Mouse (Mus musculus): ENCODE data around the gene Rpl27. TPM values are rescaled to one million over a fixed set of nuclear protein-coding genes. Genes with fewer than 3 reads are reported as not detected.
A peak's percentile ranks its signal among the peaks of the same experiment; 100 is the strongest.
"Not testable (repeated sequence)": the region's sequence is repeated elsewhere in the genome, so short reads cannot be mapped to it uniquely, and the experiment has no call there.

Gene Rpl27
- polyA plus RNA-seq, 1 experiment, result 161 TPM

DNA sequence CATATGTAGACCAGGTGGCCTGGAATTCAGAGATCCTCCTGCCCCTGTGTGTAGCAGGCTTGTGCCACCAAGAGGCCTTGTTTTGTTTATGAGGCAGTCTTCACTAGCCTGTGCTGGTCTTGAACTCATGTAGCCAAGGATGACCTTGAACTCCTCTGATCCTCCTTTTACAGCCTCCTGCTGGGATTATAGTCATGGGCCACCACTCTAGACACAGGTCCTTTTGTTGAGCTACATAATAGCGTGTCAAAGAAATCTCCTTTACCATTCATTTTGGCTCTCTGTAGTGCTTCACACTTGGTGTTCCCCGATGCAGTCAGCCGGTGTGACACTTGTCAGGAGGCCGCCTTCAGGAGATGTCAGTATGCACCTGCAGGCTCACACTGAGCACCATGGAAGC, 5.2 kb upstream of the Rpl27 start:
- peaks cover 2% of the 10 kb centered on the region for H3K36me3 ChIP-seq (ENCODE audit: control insufficient read depth, insufficient read depth, low read length)
- TF ChIP-seq POLR2A (IDR thresholded peaks at IDR 0.05; ENCODE audit: control insufficient read depth, low read depth, low read length), result no peak
- TF ChIP-seq CTCF (IDR thresholded peaks at IDR 0.05; ENCODE audit: control insufficient read depth, insufficient read depth, insufficient replicate concordance, low read depth, low read length), result no peak

DNA sequence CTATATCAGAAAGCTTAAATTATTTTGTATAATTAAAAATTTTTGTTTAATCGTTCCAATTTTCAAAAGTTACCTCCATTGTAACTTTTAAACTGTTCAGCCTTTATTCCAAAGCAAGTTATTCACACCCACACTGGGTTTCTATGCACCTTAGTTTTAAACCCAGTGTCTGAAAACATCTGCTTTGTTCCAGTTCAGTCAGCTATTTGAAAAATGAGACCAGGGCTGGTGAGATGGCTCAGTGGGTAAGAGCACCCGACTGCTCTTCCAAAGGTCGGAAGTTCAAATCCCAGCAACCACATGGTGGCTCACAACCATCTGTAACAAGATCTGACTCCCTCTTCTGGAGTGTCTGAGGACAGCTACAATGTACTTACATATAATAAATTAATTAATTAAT, 4.1 kb upstream of the Rpl27 start:
- H3K36me3 ChIP-seq (ENCODE audit: control insufficient read depth, insufficient read depth, low read length); H3K27me3 ChIP-seq (ENCODE audit: control insufficient read depth, insufficient read depth, low read length); H3K27ac ChIP-seq (ENCODE audit: control insufficient read depth, insufficient read depth, low read depth, low read length); H3K4me1 ChIP-seq (ENCODE audit: control insufficient read depth, insufficient read depth, low read length); H3K4me3 ChIP-seq (ENCODE audit: control insufficient read depth, low read depth, low read length): not testable (repeated sequence)

More for the DNA sequence above, 5.2 kb upstream of the Rpl27 start:
- Histone ChIP-seq H3K4me1 (ENCODE audit: control insufficient read depth, insufficient read depth, low read length) (no peaks in the 10 kb centered on the region; the same call in 1 of the 2 replicates), H3K27me3 (ENCODE audit: control insufficient read depth, insufficient read depth, low read length) (no peaks in the 10 kb centered on the region), H3K4me3 (ENCODE audit: control insufficient read depth, low read depth, low read length) (no peak overlapping the region), H3K27ac (ENCODE audit: control insufficient read depth, insufficient read depth, low read depth, low read length) (no peak overlapping the region)

DNA sequence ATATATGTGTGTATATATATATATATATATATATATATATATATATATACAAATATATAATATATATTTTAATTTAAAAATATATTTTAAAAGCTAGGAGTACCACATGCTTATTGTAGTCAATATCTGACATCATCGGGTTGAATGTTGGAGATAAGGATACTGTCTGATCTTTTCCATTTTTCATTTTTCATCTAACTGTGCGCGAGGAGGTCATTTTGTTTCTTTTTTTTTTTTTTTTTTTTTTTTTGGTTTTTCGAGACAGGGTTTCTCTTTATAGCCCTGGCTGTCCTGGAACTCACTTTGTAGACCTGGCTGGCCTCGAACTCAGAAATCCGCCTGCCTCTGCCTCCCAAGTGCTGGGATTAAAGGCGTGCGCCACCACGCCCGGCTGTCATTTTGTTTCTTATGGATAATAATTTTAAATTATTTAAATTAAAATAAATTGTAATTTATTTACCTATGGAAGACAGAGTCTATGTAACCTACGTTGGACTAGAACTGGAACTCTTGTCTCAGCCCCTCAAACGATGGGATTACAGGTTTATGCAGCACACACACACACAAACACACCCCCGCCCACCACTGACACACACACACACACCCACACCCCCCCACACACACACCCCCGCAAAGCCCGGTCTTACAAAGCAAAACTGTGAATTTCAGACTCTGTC, 510 bp upstream of the Rpl27 start:
- Histone ChIP-seq H3K4me3 (ENCODE audit: control insufficient read depth, low read depth, low read length) (peak overlapping the region; percentile 81), H3K27ac (ENCODE audit: control insufficient read depth, insufficient read depth, low read depth, low read length) (0 out of 2 replicates have a peak overlapping the region, but pooled peaks have one; percentile 26)
- H3K27me3 ChIP-seq (ENCODE audit: control insufficient read depth, insufficient read depth, low read length); H3K36me3 ChIP-seq (ENCODE audit: control insufficient read depth, insufficient read depth, low read length); H3K4me1 ChIP-seq (ENCODE audit: control insufficient read depth, insufficient read depth, low read length): not testable (repeated sequence)

DNA sequence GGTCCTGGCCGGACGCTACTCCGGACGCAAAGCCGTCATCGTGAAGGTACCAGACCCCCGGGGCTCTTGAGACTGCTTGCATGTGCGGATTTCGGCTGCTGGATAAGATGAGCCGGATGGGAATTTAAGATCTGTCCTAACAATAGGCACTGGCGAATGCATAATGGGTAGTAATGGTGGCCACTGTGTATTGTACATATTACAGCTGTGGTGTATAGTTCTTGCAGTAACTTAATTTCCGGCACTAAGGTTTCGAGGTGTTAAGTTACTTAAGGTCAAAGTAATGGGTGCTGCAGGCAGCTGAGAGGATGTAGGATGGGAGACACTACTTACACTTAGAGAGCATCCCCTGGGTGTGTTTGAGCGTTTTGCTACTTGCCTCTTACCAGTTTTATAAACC, 662 bp downstream of the Rpl27 start:
- Histone ChIP-seq H3K27me3 (ENCODE audit: control insufficient read depth, insufficient read depth, low read length) (no peaks in the 10 kb centered on the region), H3K36me3 (ENCODE audit: control insufficient read depth, insufficient read depth, low read length) (peaks cover 4% of the 10 kb centered on the region)

DNA sequence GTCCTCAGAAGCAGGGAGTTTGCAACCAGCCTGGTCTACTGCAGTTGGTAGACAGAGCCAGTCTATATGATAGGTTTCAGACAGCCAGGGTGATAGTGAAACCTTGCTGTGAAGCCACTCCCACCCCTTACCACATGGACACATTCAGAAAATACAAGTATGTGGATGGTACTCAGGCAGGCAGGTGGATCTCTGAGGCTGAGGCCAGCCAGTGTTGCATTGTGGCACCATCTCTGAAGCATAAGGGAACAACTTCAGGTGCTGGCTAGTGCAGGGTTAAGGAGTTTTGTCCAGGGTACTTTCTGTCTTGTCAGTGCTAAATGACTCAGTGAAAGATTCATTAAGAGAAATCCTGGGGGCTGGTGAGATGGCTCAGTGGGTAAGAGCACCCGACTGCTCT, 4.2 kb downstream of the Rpl27 start:
- no peaks in the 10 kb centered on the region; the same call in 1 of the 2 replicates for H3K4me1 ChIP-seq (ENCODE audit: control insufficient read depth, insufficient read depth, low read length)
- peaks cover 4% of the 10 kb centered on the region for H3K36me3 ChIP-seq (ENCODE audit: control insufficient read depth, insufficient read depth, low read length)
- H3K27me3 ChIP-seq (ENCODE audit: control insufficient read depth, insufficient read depth, low read length), result no peaks in the 10 kb centered on the region
- TF ChIP-seq CTCF (IDR thresholded peaks at IDR 0.05; ENCODE audit: control insufficient read depth, insufficient read depth, insufficient replicate concordance, low read depth, low read length) (no peak), POLR2A (IDR thresholded peaks at IDR 0.05; ENCODE audit: control insufficient read depth, low read depth, low read length) (no peak)
- no peak overlapping the region for H3K4me3 ChIP-seq (ENCODE audit: control insufficient read depth, low read depth, low read length)
- no peak overlapping the region for H3K27ac ChIP-seq (ENCODE audit: control insufficient read depth, insufficient read depth, low read depth, low read length)

More for the DNA sequence above, 662 bp downstream of the Rpl27 start:
- no peak for TF ChIP-seq POLR2A (IDR thresholded peaks at IDR 0.05; ENCODE audit: control insufficient read depth, low read depth, low read length)
- TF ChIP-seq CTCF (IDR thresholded peaks at IDR 0.05; ENCODE audit: control insufficient read depth, insufficient read depth, insufficient replicate concordance, low read depth, low read length), result no peak
- Histone ChIP-seq H3K4me3 (ENCODE audit: control insufficient read depth, low read depth, low read length) (peak overlapping the region; percentile 81), H3K27ac (ENCODE audit: control insufficient read depth, insufficient read depth, low read depth, low read length) (peak overlapping the region; percentile 82), H3K4me1 (ENCODE audit: control insufficient read depth, insufficient read depth, low read length) (no peaks in the 10 kb centered on the region; the same call in 1 of the 2 replicates)

DNA sequence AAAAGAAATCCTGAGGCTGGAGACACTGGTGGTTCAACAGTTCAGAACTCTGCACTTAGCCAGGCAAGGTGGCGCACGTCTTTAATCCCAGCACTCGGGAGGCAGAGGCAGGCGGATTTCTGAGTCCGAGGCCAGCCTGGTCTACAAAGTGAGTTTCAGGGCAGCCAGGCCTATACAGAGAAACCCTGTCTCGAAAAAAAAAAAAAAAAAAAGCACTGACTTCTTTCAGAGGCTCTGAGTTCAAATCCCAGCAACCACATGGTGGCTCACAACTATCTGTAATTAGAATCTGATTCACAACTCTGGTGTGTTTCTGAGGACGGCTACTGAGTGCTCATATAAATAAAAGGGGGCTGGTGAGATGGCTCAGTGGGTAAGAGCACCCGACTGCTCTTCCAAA, 4.8 kb downstream of the Rpl27 start:
- H3K36me3 ChIP-seq (ENCODE audit: control insufficient read depth, insufficient read depth, low read length); H3K27me3 ChIP-seq (ENCODE audit: control insufficient read depth, insufficient read depth, low read length); H3K4me3 ChIP-seq (ENCODE audit: control insufficient read depth, low read depth, low read length); H3K27ac ChIP-seq (ENCODE audit: control insufficient read depth, insufficient read depth, low read depth, low read length); H3K4me1 ChIP-seq (ENCODE audit: control insufficient read depth, insufficient read depth, low read length): not testable (repeated sequence)

DNA sequence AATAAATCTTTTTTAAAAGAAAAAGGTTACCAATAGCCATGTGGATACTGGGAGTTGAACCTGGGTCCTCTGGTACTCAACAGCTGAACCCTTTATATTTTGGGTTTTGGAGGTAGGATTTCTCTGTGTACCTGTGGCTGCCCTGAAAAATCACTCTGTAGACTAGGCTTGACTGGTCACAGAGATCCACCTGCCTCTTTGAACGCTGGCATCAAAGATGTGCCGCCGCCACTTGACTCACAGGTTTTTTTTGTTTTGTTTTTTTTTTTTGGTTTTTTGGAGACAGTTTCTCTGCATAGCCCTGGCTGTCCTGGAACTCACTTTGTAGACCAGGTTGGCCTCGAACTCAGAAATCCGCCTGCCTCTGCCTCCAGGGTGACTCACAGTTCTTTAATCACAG, 5.7 kb downstream of the Rpl27 start:
- peaks cover 4% of the 10 kb centered on the region for H3K36me3 ChIP-seq (ENCODE audit: control insufficient read depth, insufficient read depth, low read length)
- H3K27me3 ChIP-seq (ENCODE audit: control insufficient read depth, insufficient read depth, low read length), result no peaks in the 10 kb centered on the region
- no peak overlapping the region for H3K4me3 ChIP-seq (ENCODE audit: control insufficient read depth, low read depth, low read length)
- no peak overlapping the region for H3K27ac ChIP-seq (ENCODE audit: control insufficient read depth, insufficient read depth, low read depth, low read length)
- TF ChIP-seq POLR2A (IDR thresholded peaks at IDR 0.05; ENCODE audit: control insufficient read depth, low read depth, low read length), result no peak
- TF ChIP-seq CTCF (IDR thresholded peaks at IDR 0.05; ENCODE audit: control insufficient read depth, insufficient read depth, insufficient replicate concordance, low read depth, low read length), result no peak
- H3K4me1 ChIP-seq (ENCODE audit: control insufficient read depth, insufficient read depth, low read length), result no peaks in the 10 kb centered on the region

DNA sequence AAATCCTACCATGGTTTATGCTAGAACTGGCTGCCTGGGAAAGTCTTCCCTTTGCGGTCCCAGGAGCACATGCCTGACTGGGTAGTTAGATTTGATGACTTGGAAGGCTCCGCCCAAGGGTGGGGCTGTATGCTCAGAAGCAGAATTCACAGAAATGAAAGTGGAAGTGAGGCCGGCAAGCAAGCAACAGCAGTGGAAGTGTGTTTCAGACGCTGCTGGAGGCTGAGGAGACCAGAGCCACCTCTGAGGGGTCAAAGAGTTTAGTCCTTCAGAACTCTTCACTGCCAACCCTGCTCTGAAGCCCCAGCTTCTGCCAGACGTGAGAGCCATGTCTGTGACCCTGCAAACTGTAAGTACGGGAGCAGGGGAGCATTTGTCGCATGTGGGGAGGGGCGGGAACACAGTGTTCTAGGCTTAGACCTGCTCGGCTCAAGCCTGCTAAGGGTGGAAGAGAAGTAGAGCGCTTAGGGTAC, 6.2 kb downstream of the Rpl27 start, which contains the start of gene Ifi35:
Gene Ifi35, plus strand, starts transcription at position 134 of the 473 bp plus-strand sequence.
- H3K27ac ChIP-seq (ENCODE audit: control insufficient read depth, insufficient read depth, low read depth, low read length), result peak within 1 kb of the TSS; percentile 59
- H3K4me1 ChIP-seq (ENCODE audit: control insufficient read depth, insufficient read depth, low read length), result no peaks in the 10 kb centered on the region
- H3K4me3 ChIP-seq (ENCODE audit: control insufficient read depth, low read depth, low read length), result peak within 1 kb of the TSS; percentile 69
- TF ChIP-seq POLR2A (IDR thresholded peaks at IDR 0.05; ENCODE audit: control insufficient read depth, low read depth, low read length), result peak; percentile 38; the same call in 1 of the 2 replicates
- TF ChIP-seq CTCF (IDR thresholded peaks at IDR 0.05; ENCODE audit: control insufficient read depth, insufficient read depth, insufficient replicate concordance, low read depth, low read length), result no peak
- H3K27me3 ChIP-seq (ENCODE audit: control insufficient read depth, insufficient read depth, low read length), result no peaks in the 10 kb centered on the region
- H3K36me3 ChIP-seq (ENCODE audit: control insufficient read depth, insufficient read depth, low read length), result peaks cover 4% of the 10 kb centered on the region

Measured in testis, adult 2 months (tissue).